In the genomic region with DNA sequence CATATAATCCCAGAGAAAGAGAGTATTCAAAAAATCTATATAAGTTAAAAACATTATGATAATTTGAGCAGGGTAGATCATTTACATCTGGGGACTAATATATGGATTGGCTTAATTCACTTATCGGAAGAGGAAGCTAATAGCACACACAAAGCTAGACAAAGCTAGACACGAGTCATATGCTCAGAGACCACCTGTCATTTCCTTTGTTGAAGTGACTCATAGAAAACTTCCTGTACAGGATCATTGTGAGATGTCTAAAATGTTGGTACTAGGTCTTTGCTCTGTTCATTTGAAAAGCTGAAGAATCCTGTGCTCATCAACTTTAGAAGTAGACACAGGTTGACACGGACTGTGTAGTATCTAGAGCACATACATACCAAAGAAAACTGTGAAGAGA, we compare ENCODE assay signal across 22 mouse cellular contexts.
DNase-seq lines count a peak whose midpoint lies in the region; ATAC-seq and TF ChIP-seq lines count a peak whose summit lies in the region.
"Had no signal": no experiment of that assay in that cellular context is flagged by ENCODE, and none has a peak within 500 bp of the region (broad histone marks: within the 10 kb centered on the region; RNA-seq: fewer than 3 reads in every experiment).

No protein-coding gene starts in this region.

- TF ChIP-seq POLR2A in heart, adult 2 months (IDR thresholded peaks at IDR 0.05; ENCODE audit: insufficient read depth, low read depth, low read length), result no peak
- TF ChIP-seq POLR2A in kidney, adult 2 months (IDR thresholded peaks at IDR 0.05; ENCODE audit: low read depth, low read length), result no peak

- no peaks in the 10 kb centered on the region for H3K9me3 ChIP-seq in heart, embryonic 16.5 days (replicated peaks; ENCODE audit: control insufficient read depth, low read length)
- no peaks in the 10 kb centered on the region for H3K9me3 ChIP-seq in heart, embryonic 11.5 days (replicated peaks; ENCODE audit: control insufficient read depth, low read length)
- H3K9me3 ChIP-seq: embryonic facial prominence, embryonic 10.5 days; embryonic facial prominence, embryonic 13.5 days; forebrain, embryonic 13.5 days; heart, embryonic 10.5 days; hindbrain, embryonic 10.5 days; hindbrain, embryonic 13.5 days; intestine, embryonic 15.5 days had no signal

- no peak for DNase-seq in heart, adult 2 months
- DNase-seq in heart, adult 18-20 months, result no peak
- peak; percentile 12 for DNase-seq in Muller cell, postnatal 12 days (ENCODE audit: inconsistent ontology term)
- DNase-seq in left cerebral cortex, postnatal 25 days (ENCODE audit: low spot score in 2 of 2), result no peak
- DNase-seq in kidney, adult 2 months, result no peak
- DNase-seq: cerebellum, adult 11-12 months; cerebellum, adult 8-10 months; cerebellum, postnatal 36 days; embryo, embryonic 11 days; kidney, adult 11 months had no signal

- no peak overlapping the region for H3K4me2 ChIP-seq in heart, embryonic 16.5 days (ENCODE audit: low read depth, low read length)
- no peak overlapping the region for H3K4me2 ChIP-seq in heart, embryonic 11.5 days
- H3K4me2 ChIP-seq: embryonic facial prominence, embryonic 13.5 days; forebrain, embryonic 13.5 days; hindbrain, embryonic 13.5 days; intestine, embryonic 15.5 days had no signal

- 0 out of 2 replicates have a peak overlapping the region, but pooled peaks have one; percentile 2 for H3K27ac ChIP-seq in heart, adult 2 months
- 0 out of 2 replicates have a peak overlapping the region, but pooled peaks have one; percentile 46 for H3K27ac ChIP-seq in heart, embryonic 16.5 days (ENCODE audit: low read length)
- no peak overlapping the region for H3K27ac ChIP-seq in heart, embryonic 11.5 days (ENCODE audit: low read depth, low read length)
- H3K27ac ChIP-seq in kidney, adult 2 months (ENCODE audit: insufficient read depth, low read depth, low read length), result no peak overlapping the region
- H3K27ac ChIP-seq: embryonic facial prominence, embryonic 10.5 days; embryonic facial prominence, embryonic 13.5 days; forebrain, embryonic 13.5 days; hindbrain, embryonic 10.5 days; hindbrain, embryonic 13.5 days; intestine, embryonic 15.5 days had no signal

- TF ChIP-seq EP300 in heart, adult 2 months (IDR thresholded peaks at IDR 0.05; ENCODE audit: insufficient read depth, low read depth, low read length), result no peak

- no peaks in the 10 kb centered on the region for H3K79me2 ChIP-seq in heart, adult 2 months (replicated peaks; ENCODE audit: control insufficient read depth, insufficient read depth, low read length)

- TF ChIP-seq CTCF in heart, adult 2 months (IDR thresholded peaks at IDR 0.05), result no peak
- TF ChIP-seq CTCF in kidney, adult 2 months (conservative IDR thresholded peaks at IDR 0.05; ENCODE audit: insufficient read depth, insufficient read length, low read depth, low read length), result no peak

- H3K4me3 ChIP-seq in heart, adult 2 months, result no peak overlapping the region
- no peak overlapping the region for H3K4me3 ChIP-seq in heart, embryonic 16.5 days (ENCODE audit: low read length)
- H3K4me3 ChIP-seq in heart, embryonic 11.5 days (ENCODE audit: low read depth, low read length), result no peak overlapping the region
- H3K4me3 ChIP-seq in kidney, adult 2 months (ENCODE audit: insufficient read depth, low read depth, low read length), result no peak overlapping the region
- H3K4me3 ChIP-seq: embryonic facial prominence, embryonic 10.5 days; embryonic facial prominence, embryonic 13.5 days; erythroblast, embryonic 14.5 days; forebrain, embryonic 13.5 days; heart, embryonic 10.5 days; hindbrain, embryonic 10.5 days; hindbrain, embryonic 13.5 days; intestine, embryonic 15.5 days had no signal

- intact Hi-C loops in heart, adult 2 months (cut with DNase I), result loop anchor here (5.0 kb wide), 1 partner anchor 42 kb away; no protein-coding TSS in a partner anchor
- intact Hi-C loops in left cerebral cortex, postnatal 25 days (cut with DNase I), result no loop called here

- H3K9ac ChIP-seq in heart, adult 2 months (ENCODE audit: low read depth, low read length), result no peak overlapping the region
- H3K9ac ChIP-seq in heart, embryonic 16.5 days (ENCODE audit: low read length), result no peak overlapping the region
- H3K9ac ChIP-seq in heart, embryonic 11.5 days (ENCODE audit: low read depth, low read length), result no peak overlapping the region
- H3K9ac ChIP-seq: embryonic facial prominence, embryonic 13.5 days; forebrain, embryonic 13.5 days; hindbrain, embryonic 13.5 days; intestine, embryonic 15.5 days had no signal

- 49% methylated on average over 3 of the region's 3 CpGs for WGBS in heart, adult 2 months
- 56% methylated on average over 3 of the region's 3 CpGs for WGBS in heart, embryonic 16.5 days
- 70% methylated on average over 3 of the region's 3 CpGs for WGBS in heart, embryonic 11.5 days (ENCODE audit: insufficient replicate concordance)
- 81% methylated on average over 3 of the region's 3 CpGs for WGBS in kidney, adult 2 months

- H3K36me3 ChIP-seq in heart, adult 2 months (ENCODE audit: control insufficient read depth, insufficient read depth, low read length), result no peaks in the 10 kb centered on the region; the same call in none of the 2 replicates
- no peaks in the 10 kb centered on the region for H3K36me3 ChIP-seq in heart, embryonic 16.5 days (ENCODE audit: control insufficient read depth, insufficient read depth)
- H3K36me3 ChIP-seq in heart, embryonic 11.5 days (ENCODE audit: control insufficient read depth, insufficient read depth, low read length), result no peaks in the 10 kb centered on the region
- no peaks in the 10 kb centered on the region for H3K36me3 ChIP-seq in kidney, adult 2 months (ENCODE audit: control insufficient read depth, insufficient read depth, low read length)
- H3K36me3 ChIP-seq: embryonic facial prominence, embryonic 10.5 days; embryonic facial prominence, embryonic 13.5 days; heart, embryonic 10.5 days; hindbrain, embryonic 10.5 days; hindbrain, embryonic 13.5 days; intestine, embryonic 15.5 days had no signal

- ATAC-seq in heart, embryonic 16.5 days (replicated peaks; ENCODE audit: extremely low read depth, insufficient read depth, low FRiP score), result no peak
- no peak for ATAC-seq in heart, embryonic 11.5 days (replicated peaks; ENCODE audit: insufficient number of reproducible peaks, low FRiP score, low TSS enrichment)
- ATAC-seq: forebrain, embryonic 13.5 days; forebrain, embryonic 16.5 days; hindbrain, embryonic 16.5 days; intestine, embryonic 15.5 days had no signal

- H3K27me3 ChIP-seq in heart, adult 2 months (ENCODE audit: control insufficient read depth, insufficient read depth, low read length), result no peaks in the 10 kb centered on the region
- H3K27me3 ChIP-seq in heart, embryonic 16.5 days (ENCODE audit: control insufficient read depth, insufficient read depth, low read length), result no peaks in the 10 kb centered on the region
- no peaks in the 10 kb centered on the region for H3K27me3 ChIP-seq in heart, embryonic 11.5 days (ENCODE audit: control insufficient read depth, insufficient read depth, low read length)
- no peaks in the 10 kb centered on the region for H3K27me3 ChIP-seq in kidney, adult 2 months (replicated peaks; ENCODE audit: control insufficient read depth, insufficient read depth, low read length)
- H3K27me3 ChIP-seq: embryonic facial prominence, embryonic 13.5 days; forebrain, embryonic 13.5 days; hindbrain, embryonic 13.5 days; intestine, embryonic 15.5 days had no signal

- peaks cover 2% of the 10 kb centered on the region for H3K4me1 ChIP-seq in heart, adult 2 months (ENCODE audit: control insufficient read depth, insufficient read depth, low read length)
- H3K4me1 ChIP-seq in heart, embryonic 16.5 days (ENCODE audit: control insufficient read depth, insufficient read depth, low read length), result peaks cover 21% of the 10 kb centered on the region
- H3K4me1 ChIP-seq in heart, embryonic 11.5 days (ENCODE audit: control insufficient read depth, insufficient read depth, low read length), result no peaks in the 10 kb centered on the region
- H3K4me1 ChIP-seq in kidney, adult 2 months (ENCODE audit: control insufficient read depth, insufficient read depth, low read length), result no peaks in the 10 kb centered on the region
- H3K4me1 ChIP-seq: embryonic facial prominence, embryonic 10.5 days; embryonic facial prominence, embryonic 13.5 days; forebrain, embryonic 13.5 days; hindbrain, embryonic 10.5 days; hindbrain, embryonic 13.5 days; intestine, embryonic 15.5 days had no signal

Comparison
In these comparisons a context has a peak if more than half of its experiments do, and no peak if none do; other contexts are left out.
1. H3K27ac ChIP-seq: peak in heart, adult 2 months (single experiment) and heart, embryonic 16.5 days (single experiment); none in heart, embryonic 11.5 days (single experiment) and kidney, adult 2 months (single experiment).